Mouse (Mus musculus) lung, postnatal 4 days (tissue): ENCODE measurements around the gene Lca5l.
A peak's percentile ranks its signal among the peaks of the same experiment; 100 is the strongest.

Experiments
- DNase-seq, 2 experiments: peaks; one replicate each; pipeline ENCODE4 v3.0.0; 2021

The Lca5l gene

GRCm38 (mm10) chr16:96191531-96192506 is at the start of gene Lca5l:
Gene Lca5l (minus strand): TSS chr16:96192271.
- DNase-seq, result peak; percentile 99 to 100

GRCm38 (mm10) chr16:96235366-96235970 is 43.4 kb upstream of the Lca5l start, which contains the start of gene B3galt5:
Gene B3galt5 (plus strand): TSS chr16:96235801.
- DNase-seq, result no peak

GRCm38 (mm10) chr16:96233996-96234395 is 41.9 kb upstream of the Lca5l start:
- DNase-seq, result no peak

GRCm38 (mm10) chr16:96231974-96232373 is 39.9 kb upstream of the Lca5l start:
- no peak for DNase-seq

GRCm38 (mm10) chr16:96231251-96231650 is 39.2 kb upstream of the Lca5l start:
- no peak for DNase-seq

GRCm38 (mm10) chr16:96230411-96230810 is 38.3 kb upstream of the Lca5l start:
- peak; percentile 59 to 79 for DNase-seq

GRCm38 (mm10) chr16:96229044-96229555 is 37.0 kb upstream of the Lca5l start:
- no peak for DNase-seq

- no peak for DNase-seq
Measured at GRCm38 (mm10) chr16:96228438-96228837, 36.4 kb upstream of the Lca5l start.

- DNase-seq, result no peak
Measured at GRCm38 (mm10) chr16:96222452-96222851, 30.4 kb upstream of the Lca5l start.

- DNase-seq, result no peak
Measured at GRCm38 (mm10) chr16:96221959-96222358, 29.9 kb upstream of the Lca5l start.

GRCm38 (mm10) chr16:96221491-96221890 is 29.4 kb upstream of the Lca5l start:
- no peak for DNase-seq

GRCm38 (mm10) chr16:96213027-96213426 is 21.0 kb upstream of the Lca5l start:
- DNase-seq, result no peak

- no peak for DNase-seq
Measured at GRCm38 (mm10) chr16:96210856-96211255, 18.8 kb upstream of the Lca5l start.

GRCm38 (mm10) chr16:96209789-96210188 is 17.7 kb upstream of the Lca5l start:
- DNase-seq, result no peak

- DNase-seq, result no peak
Measured at GRCm38 (mm10) chr16:96201485-96202232, 9.6 kb upstream of the Lca5l start.

GRCm38 (mm10) chr16:96200702-96201028 is 8.6 kb upstream of the Lca5l start:
- DNase-seq, result no peak

GRCm38 (mm10) chr16:96199913-96200701 is 8.0 kb upstream of the Lca5l start, which contains the start of gene Sh3bgr:
Gene Sh3bgr (plus strand): TSS chr16:96200450.
- peak; percentile 68 to 77 for DNase-seq

- DNase-seq, result no peak
Measured at GRCm38 (mm10) chr16:96187619-96188018, 4.5 kb downstream of the Lca5l start.

GRCm38 (mm10) chr16:96179156-96179555 is 12.9 kb downstream of the Lca5l start:
- DNase-seq, result no peak

- peak; percentile 71 to 89 for DNase-seq
Measured at GRCm38 (mm10) chr16:96175399-96175798, 16.7 kb downstream of the Lca5l start.

- DNase-seq, result no peak
Measured at GRCm38 (mm10) chr16:96173648-96174047, 18.4 kb downstream of the Lca5l start.

GRCm38 (mm10) chr16:96168837-96169236 is 23.2 kb downstream of the Lca5l start:
- no peak for DNase-seq
